Mouse (Mus musculus) gastrocnemius, adult 18-20 months (tissue): ENCODE results near the gene Dcakd. TPM values are rescaled to one million over a fixed set of nuclear protein-coding genes. Genes with fewer than 3 reads are reported as not detected.
"Not testable (repeated sequence)": the region's sequence is repeated elsewhere in the genome, so short reads cannot be mapped to it uniquely, and the experiment has no call there.

ENCODE experiments used
- DNase-seq: peaks from one replicate; pipeline ENCODE4 v3.0.0; 2021; ENCODE audit warnings: low spot score
- total RNA-seq, 2 experiments: library from RNA; stranded (reverse); gene quantifications; 2 replicates each; pipeline ENCODE4 v1.2.3; 2021

The Dcakd gene
- total RNA-seq, 2 experiments from 2014 or later, result 15.2 to 20.3 TPM

GRCm38 (mm10) chr11:102981151-102981890, 46.8 kb downstream of the Dcakd start:
- no peak for DNase-seq

- no peak for DNase-seq
Observed at GRCm38 (mm10) chr11:102978052-102978666, 50.0 kb downstream of the Dcakd start.

- not testable (repeated sequence) for DNase-seq
Observed at GRCm38 (mm10) chr11:102975966-102976365, 52.2 kb downstream of the Dcakd start.

GRCm38 (mm10) chr11:102972326-102972725, 55.8 kb downstream of the Dcakd start:
- DNase-seq, result no peak

GRCm38 (mm10) chr11:102971604-102972003, 56.5 kb downstream of the Dcakd start:
- DNase-seq, result no peak

- no peak for DNase-seq
Observed at GRCm38 (mm10) chr11:102964547-102965091, 63.5 kb downstream of the Dcakd start.

- no peak for DNase-seq
Observed at GRCm38 (mm10) chr11:102963855-102964546, 64.1 kb downstream of the Dcakd start.

GRCm38 (mm10) chr11:102963246-102963854, 64.8 kb downstream of the Dcakd start:
- DNase-seq, result no peak

GRCm38 (mm10) chr11:102962861-102963245, 65.3 kb downstream of the Dcakd start:
- no peak for DNase-seq

GRCm38 (mm10) chr11:102961082-102961481, 67.1 kb downstream of the Dcakd start:
- no peak for DNase-seq

- DNase-seq, result no peak
Observed at GRCm38 (mm10) chr11:102958870-102959269, 69.3 kb downstream of the Dcakd start.

- DNase-seq, result no peak
Observed at GRCm38 (mm10) chr11:102958431-102958830, 69.7 kb downstream of the Dcakd start.

GRCm38 (mm10) chr11:102957692-102958091, 70.4 kb downstream of the Dcakd start:
- DNase-seq, result no peak

- peak; percentile 13 for DNase-seq
Observed at GRCm38 (mm10) chr11:102956962-102957614, 71.0 kb downstream of the Dcakd start.

GRCm38 (mm10) chr11:102952922-102953321, 75.2 kb downstream of the Dcakd start:
- no peak for DNase-seq

- DNase-seq, result peak; percentile 16
Observed at GRCm38 (mm10) chr11:102948043-102948961, 79.8 kb downstream of the Dcakd start.

GRCm38 (mm10) chr11:102946992-102947343, 81.2 kb downstream of the Dcakd start:
- DNase-seq, result no peak

- peak; percentile 76 for DNase-seq
Observed at GRCm38 (mm10) chr11:102946265-102946991, 81.7 kb downstream of the Dcakd start, which contains the start of gene C1ql1. C1ql1 (minus strand) TSS chr11:102946688.
